Mouse (Mus musculus) heart, adult 9 months (tissue): ENCODE data around the gene Paqr6.
"Not testable (repeated sequence)": the region's sequence is repeated elsewhere in the genome, so short reads cannot be mapped to it uniquely, and the experiment has no call there.

Experiments
- DNase-seq, 2 experiments: peaks; one replicate each; pipeline ENCODE4 v3.0.0; 2022; ENCODE audit warnings: low spot score in 2 of 2

The Paqr6 gene

GRCm38 (mm10) chr3:88365705-88366361, 1.4 kb downstream of the Paqr6 start:
- DNase-seq = no peak

DNA sequence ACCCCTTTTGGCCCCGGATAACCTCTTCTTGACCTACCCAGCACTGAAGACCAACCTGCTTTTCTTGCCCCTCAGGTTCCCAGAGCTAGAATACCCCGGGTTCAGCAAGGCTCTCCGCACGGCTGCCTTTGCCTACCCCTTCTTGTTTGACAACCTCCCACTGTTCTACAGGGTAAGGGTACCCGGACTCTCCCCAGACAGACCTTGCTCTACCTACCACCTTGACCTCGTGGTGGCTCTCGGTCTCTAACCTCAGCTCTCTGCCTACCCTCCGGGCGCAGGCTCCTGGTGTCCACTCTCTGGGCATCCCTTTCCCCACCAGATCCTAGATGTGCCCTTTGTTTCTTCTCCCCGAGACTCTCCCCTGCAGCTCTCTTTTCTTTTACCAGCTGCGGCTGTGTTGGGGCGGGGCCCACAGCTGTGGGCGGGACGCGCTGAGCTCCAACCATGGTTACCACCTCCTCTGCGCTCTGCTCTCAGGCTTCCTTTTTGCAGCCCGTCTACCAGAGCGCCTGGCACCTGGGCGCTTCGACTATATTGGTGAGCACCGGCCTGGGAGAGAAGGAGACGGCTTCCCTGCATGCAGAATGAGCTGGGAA, 2.5 kb downstream of the Paqr6 start:
- DNase-seq = not testable (repeated sequence)

- not testable (repeated sequence) for DNase-seq
Measured at GRCm38 (mm10) chr3:88367517-88367916, 3.1 kb downstream of the Paqr6 start.

- DNase-seq = not testable (repeated sequence)
Measured at GRCm38 (mm10) chr3:88368511-88368910, 4.1 kb downstream of the Paqr6 start.

- DNase-seq = not testable (repeated sequence)
Measured at GRCm38 (mm10) chr3:88372643-88373042, 8.3 kb downstream of the Paqr6 start, which contains the start of gene Bglap3. Gene Bglap3 (minus strand): TSS chr3:88372743.

GRCm38 (mm10) chr3:88375750-88376626, 11.6 kb downstream of the Paqr6 start:
- not testable (repeated sequence) for DNase-seq

DNA sequence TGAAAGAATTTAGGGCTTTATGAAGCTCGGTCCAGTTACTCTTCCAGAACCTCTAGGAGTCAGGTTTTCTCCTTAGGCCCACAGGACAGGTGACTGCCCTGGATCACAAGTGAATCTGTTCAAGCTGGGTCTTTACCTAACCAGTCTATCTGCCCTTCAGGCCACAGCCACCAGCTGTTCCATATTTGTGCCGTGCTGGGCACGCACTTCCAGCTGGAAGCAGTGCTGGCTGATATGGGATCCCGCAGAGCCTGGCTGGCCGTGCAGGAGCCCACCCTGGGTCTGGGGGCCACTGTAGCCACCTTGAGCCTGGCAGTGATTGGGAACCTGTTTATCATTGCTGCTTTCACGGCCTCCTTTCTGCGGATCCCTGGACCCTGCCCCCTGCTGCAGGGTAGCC, 12.3 kb downstream of the Paqr6 start:
- not testable (repeated sequence) for DNase-seq

DNA sequence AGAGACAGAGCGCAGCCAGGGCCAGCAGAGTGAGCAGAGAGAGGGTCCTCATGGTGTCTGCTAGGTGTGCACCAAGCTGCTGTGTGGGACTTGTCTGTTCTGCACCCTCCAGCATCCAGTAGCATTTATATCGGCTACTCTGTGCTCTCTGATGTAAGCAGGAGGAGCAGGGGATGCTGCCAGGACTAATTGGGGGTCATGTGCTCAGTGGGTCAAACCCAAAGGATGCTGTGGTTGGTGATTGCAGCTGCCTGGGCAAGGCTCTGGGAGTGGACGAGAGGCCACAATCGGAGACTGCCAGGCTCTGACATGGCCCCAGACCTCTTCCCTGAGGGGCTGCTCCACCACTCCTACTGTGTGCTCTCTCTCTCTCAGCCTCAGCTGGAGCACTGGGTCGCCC, 14.2 kb downstream of the Paqr6 start, which contains the start of gene Bglap2:
Bglap2 (minus strand) TSS at position 101 of the 400 bp plus-strand sequence.
- DNase-seq = not testable (repeated sequence)

- not testable (repeated sequence) for DNase-seq
Measured at GRCm38 (mm10) chr3:88381389-88382315, 17.3 kb downstream of the Paqr6 start.

GRCm38 (mm10) chr3:88382383-88382782, 18.0 kb downstream of the Paqr6 start:
- not testable (repeated sequence) for DNase-seq

- DNase-seq = no peak
Measured at GRCm38 (mm10) chr3:88384364-88384763, 20.0 kb downstream of the Paqr6 start, which contains the start of gene Bglap. Gene Bglap (minus strand): TSS chr3:88384464.

- DNase-seq = no peak
Measured at GRCm38 (mm10) chr3:88393776-88394375, 29.5 kb downstream of the Paqr6 start.

DNA sequence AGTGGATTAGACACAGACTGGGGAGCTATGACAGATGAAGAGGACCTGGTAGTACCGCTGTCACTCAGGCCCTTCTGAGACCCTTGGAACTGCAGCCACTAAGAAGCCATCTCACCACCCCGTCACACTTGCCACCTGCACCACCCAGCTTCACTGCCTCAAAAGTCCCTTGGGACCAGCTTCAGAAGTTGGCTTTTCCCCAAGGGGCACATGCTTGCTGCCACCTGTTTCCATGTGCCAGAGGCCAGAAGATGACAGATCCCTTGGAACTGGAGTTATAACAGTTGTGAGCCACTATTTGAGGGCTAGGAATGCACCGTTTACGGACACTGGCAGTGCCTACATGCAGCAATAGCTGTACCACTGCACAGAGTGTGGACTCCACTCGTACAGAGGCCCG, 30.9 kb downstream of the Paqr6 start:
- DNase-seq = no peak

GRCm38 (mm10) chr3:88395742-88396141, 31.4 kb downstream of the Paqr6 start:
- no peak for DNase-seq

DNA sequence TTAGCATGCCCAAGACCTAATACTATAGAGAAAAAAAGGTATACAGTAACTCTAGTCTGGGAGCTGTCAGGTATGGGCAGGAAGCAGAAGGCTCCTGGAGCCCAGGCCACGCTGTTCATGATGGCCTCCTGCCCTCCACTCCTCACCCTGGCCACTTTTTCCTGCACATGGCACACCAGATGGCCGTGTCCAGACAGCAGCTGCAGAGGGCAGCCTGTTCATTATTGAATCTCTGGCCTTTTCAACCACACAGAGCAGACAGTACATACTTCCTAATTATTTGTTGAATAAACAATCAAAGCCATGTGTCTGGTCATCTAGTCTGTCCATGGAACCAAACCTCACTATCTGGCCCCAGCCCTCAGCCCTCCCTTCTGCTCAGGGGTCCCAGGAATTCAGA, 34.3 kb downstream of the Paqr6 start:
- DNase-seq = no peak

DNA sequence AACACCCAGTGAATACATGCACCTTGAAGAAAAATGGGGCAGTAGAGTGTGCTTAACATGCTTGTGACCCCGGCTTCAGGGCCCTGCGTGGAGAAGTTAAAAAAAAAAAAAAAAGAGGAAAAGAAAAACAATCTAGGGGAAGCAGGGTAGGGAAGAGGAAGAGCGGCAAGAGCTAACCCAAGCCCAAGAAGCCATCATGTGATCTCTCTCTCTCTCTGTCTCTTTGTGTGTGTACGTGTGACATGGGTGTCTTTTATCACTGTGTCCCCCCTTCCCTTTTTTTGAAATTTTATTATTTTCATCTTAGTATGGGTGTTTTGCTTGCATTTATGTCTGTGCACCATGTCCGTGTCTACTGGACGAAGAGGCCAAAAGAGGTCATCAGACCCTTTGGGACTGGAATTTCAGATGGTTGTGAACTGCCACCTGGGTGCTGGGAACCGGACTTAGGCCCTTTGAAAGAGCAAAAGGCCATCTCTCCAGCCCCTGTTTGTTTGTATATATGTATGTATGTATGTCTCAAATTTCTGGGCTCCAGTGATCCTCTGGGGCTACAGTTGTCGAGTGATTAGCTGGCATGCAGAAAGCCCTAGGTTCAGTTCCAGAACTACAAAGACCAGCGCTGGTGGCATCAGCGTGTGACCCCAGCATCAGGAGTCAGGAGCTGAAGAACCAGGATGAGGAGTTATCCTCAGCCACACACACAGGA, 39.3 kb downstream of the Paqr6 start:
- DNase-seq = no peak

GRCm38 (mm10) chr3:88407090-88407489, 42.7 kb downstream of the Paqr6 start:
- peak; percentile 46 to 67 for DNase-seq

DNA sequence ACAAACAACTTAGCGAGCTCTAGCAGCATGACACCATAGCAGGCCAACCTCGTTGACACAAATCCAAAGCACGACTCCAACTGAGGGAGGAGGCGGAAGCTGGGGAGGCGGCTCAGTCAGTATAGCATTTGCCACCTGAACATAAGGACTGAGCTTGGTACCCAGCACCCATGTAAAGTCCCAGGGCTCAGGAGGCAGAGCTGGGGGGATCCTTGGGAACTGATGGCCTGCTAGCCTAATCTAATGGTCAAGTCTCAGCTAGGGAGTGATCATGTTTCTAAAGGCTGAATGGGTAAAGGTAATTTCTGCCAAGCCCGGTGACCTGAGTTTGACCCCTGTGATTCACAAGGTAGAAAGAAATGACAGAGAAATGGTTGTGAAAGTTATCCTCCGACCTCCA, 43.1 kb downstream of the Paqr6 start:
- DNase-seq = no peak

DNA sequence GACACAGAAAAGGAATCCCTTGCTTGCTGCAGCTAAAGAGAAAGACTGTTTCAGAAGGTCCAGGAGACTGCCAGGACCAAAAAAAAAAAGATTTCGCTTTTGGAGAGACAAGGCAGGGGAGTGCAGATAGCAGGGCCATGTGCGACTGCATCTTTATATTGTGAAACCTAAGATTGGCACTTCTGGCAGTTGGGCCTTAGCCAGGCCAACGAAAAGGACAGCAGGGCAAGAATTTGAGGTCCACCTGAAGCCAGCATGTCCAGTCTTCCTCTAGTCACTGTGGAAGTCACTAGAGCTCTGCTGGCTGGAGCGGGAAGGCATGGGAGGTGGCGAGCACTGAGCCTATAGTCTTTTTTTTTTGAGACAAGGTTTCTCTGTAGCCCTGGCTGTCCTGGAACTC, 44.6 kb downstream of the Paqr6 start:
- no peak for DNase-seq
